Mouse (Mus musculus): ENCODE measurements around the gene Fam69a.

GRCm38 (mm10) chr5:107947548-107947947 lies 39.3 kb downstream of the Fam69a start:
- no peak for TF ChIP-seq CTCF (conservative IDR thresholded peaks at IDR 0.05; ENCODE audit: insufficient read depth, insufficient read length, low read depth, low read length)
- no peak for TF ChIP-seq POLR2A (IDR thresholded peaks at IDR 0.05; ENCODE audit: low read depth, low read length)

Data from kidney, adult 2 months (tissue).